Mouse (Mus musculus) MEL (cell line): ENCODE data around the gene Zfp697.

Experiments used
- SMC3 ChIP-seq: IDR thresholded peaks from 2 replicates; pipeline ENCODE4 v1.6.1; 2011; ENCODE audit warnings: low read depth, low read length, improper control_type of control experiment
- USF1 ChIP-seq: IDR thresholded peaks from 2 replicates; pipeline ENCODE4 v1.6.1; 2014; ENCODE audit warnings: low read depth, mild to moderate bottlenecking, inconsistent platforms, low read length, improper control_type of control experiment, moderate library complexity

GRCm38 (mm10) chr3:98756836-98757235 is 374.6 kb downstream of the Zfp697 start:
- TF ChIP-seq SMC3 (no peak), USF1 (no peak)
